Mouse (Mus musculus) cerebellum, adult 18-20 months (tissue): ENCODE measurements around the gene Bcl7c.
"Not testable (repeated sequence)": the region's sequence is repeated elsewhere in the genome, so short reads cannot be mapped to it uniquely, and the experiment has no call there.

Experiments used
- DNase-seq, 2 experiments: peaks; one replicate each; pipeline ENCODE4 v3.0.0; 2021

Bcl7c gene

DNA sequence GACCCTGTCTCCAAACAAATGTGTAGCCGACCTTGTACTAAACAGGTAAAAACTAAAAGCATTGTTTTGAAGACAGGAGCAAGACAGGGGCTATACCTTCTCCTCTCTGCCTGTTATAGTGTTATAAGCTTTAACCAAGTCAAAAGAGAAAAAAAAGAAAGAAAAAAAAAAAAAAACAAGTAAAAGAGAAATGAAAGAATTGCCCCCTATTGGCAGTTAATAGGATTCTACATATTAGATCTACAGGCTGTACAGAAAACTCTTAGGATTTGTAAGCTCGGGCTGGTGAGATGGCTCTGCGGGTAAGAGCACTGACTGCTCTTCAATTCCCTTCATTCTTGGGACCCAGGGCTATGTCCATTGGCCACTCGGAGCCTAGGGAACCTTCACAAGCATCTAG lies 66.5 kb downstream of the Bcl7c start:
- DNase-seq: no peak

DNA sequence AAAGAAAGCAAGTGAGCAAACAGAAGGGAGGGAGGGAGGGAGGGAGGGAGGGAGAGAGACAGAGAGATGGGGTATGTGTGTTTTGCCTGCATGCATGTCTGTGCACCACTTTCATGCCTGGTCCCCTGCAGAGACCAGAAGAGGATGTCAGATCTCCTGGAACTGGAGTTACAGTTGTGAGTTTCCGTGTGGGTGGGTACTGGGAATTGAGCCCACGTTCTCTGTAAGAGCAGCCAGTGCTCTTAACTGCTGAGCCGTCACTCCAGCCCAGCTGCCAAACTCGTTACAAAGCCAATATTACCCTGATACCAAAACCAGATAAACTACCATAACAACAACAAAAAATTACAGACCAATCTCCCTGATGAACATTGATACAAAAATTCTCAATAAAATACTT lies 67.5 kb downstream of the Bcl7c start:
- no peak for DNase-seq

DNA sequence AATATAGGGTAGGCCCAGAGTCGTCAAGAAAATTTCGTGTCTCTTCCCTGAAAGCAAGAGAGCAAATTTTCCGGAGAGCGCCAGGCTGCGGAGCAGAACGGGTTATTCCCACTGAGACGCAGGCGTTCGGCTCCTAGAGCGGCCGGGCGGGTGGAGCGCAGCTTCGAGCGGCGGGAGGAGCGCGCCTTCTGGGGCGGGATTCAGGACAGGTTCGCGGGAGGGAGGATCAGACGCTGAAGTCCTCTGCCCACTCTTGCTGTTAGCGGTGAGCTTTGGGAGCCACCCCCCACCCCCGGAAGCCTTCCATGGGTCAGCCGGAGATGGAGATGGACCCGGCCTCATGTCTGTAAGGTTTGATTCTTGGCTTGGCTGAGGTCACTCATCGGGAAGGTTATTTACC lies 71.8 kb downstream of the Bcl7c start:
- DNase-seq: peak; percentile 85 to 88

- DNase-seq: no peak
Observed at GRCm38 (mm10) chr7:127631416-127631815, 77.3 kb downstream of the Bcl7c start.

GRCm38 (mm10) chr7:127628646-127629045 lies 80.1 kb downstream of the Bcl7c start:
- no peak for DNase-seq

GRCm38 (mm10) chr7:127626471-127626870 lies 82.3 kb downstream of the Bcl7c start:
- no peak for DNase-seq

DNA sequence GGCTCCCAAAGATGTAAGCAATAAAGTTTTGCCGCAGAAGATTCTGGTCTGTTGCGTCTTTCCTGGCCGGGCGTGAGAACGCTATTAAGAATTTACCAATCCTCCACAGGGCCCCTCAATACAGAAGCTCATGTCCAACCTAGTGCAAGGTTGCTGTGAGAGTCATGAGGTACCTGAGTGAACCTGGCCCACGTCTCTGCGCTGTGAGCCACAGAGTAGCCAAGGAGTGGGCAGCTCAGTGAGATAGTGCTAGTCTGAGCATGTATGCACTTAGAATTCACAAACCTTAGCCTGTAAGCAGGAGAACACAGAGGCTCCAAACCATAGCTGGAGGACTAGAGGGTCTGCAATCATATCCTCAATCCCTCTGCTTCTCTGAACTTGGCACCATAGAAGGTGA lies 82.7 kb downstream of the Bcl7c start:
- DNase-seq: no peak

- not testable (repeated sequence) for DNase-seq
Observed at GRCm38 (mm10) chr7:127618402-127618801, 90.3 kb downstream of the Bcl7c start.

GRCm38 (mm10) chr7:127617962-127618361 lies 90.8 kb downstream of the Bcl7c start:
- DNase-seq: no peak

DNA sequence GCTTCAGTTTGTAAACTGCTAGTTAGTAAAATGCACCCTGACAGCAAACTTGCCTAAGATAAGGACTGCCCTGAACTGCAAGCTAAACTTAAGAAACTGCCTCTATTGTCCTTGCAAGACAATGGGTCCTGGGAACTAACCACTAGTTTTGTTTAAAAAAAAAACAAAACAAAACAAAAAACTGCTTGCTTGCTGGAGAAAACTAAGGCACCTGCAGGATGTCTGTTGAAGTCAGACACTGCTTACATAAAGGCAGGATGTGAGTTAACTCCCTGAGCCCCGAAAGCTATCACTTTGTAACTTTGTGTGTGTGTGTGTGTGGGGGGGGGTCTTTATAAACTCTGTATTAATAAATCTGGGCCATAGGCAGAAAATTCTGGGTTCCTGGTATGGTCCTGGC lies 91.9 kb downstream of the Bcl7c start:
- DNase-seq: no peak

DNA sequence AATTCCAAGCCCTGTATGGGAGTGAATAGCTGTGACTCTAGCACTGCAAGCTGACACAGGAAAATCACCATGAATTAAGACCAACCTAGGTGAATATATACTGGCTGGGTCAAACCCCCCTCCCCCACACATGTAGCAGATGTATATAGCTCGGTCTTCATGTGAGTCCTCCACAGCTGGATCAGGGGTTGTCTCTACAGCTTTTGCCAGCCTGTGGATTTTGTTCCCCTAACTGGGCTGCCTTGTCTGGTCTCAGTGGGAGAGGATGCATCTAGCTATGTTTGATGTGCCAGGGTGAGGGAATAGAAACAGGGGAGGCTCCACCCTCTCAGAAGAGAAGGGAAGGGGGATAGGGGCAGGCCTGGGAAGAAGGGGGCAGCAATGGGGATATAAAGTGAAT lies 92.4 kb downstream of the Bcl7c start:
- no peak for DNase-seq

GRCm38 (mm10) chr7:127614891-127615843 lies 93.6 kb downstream of the Bcl7c start, which contains the start of gene Zfp629:
Zfp629 (minus strand) TSS chr7:127615797.
- peak; percentile 63 to 75 for DNase-seq

- DNase-seq: peak in 1 of 2 experiments; percentile 32
Observed at GRCm38 (mm10) chr7:127614511-127614890, 94.2 kb downstream of the Bcl7c start.

GRCm38 (mm10) chr7:127614091-127614490 lies 94.6 kb downstream of the Bcl7c start:
- DNase-seq: no peak

DNA sequence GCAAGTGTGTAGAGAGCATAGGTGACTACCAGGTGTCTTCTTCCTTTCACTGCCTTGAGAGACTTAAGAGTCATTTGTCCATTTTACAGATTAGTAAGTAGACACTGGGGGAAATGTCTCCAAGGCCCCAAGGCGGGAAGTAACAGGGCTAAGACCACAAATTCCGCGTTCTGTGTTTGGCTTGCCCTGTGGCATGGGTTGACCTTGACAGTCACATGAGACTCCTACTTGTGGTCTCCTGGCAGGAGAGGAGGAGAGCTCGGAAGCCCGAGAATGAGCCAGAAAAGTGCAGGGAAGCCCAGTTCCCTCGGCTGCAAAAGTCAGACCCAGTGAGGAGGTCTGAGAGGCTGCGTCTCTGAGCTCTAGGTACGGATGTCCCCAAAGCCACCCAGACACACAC lies 95.2 kb downstream of the Bcl7c start:
- DNase-seq: no peak

DNA sequence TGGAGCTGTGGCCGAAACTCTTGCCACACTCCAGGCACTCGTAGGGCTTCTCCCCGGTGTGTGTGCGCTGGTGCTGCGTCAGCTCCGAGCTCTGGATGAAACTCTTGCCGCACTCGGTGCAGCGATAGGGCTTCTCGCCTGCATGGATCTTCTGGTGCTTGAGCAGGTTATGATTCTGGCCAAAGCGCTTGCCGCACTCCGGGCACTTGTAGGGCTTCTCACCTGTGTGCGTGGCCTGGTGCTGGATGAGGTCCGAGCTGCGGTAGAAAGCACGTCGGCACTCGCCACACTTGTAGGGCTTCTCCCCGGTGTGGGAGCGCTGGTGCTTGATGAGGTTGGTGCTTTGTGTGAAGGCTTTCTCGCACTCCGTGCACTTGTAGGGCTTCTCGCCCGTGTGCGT lies 97.2 kb downstream of the Bcl7c start:
- no peak for DNase-seq
